Mouse (Mus musculus): ENCODE measurements around the gene Rnh1. TPM values are rescaled to one million over a fixed set of nuclear protein-coding genes. Genes with fewer than 3 reads are reported as not detected.

Rnh1 gene
- polyA plus RNA-seq, 1 experiment: 48.5 TPM

DNA sequence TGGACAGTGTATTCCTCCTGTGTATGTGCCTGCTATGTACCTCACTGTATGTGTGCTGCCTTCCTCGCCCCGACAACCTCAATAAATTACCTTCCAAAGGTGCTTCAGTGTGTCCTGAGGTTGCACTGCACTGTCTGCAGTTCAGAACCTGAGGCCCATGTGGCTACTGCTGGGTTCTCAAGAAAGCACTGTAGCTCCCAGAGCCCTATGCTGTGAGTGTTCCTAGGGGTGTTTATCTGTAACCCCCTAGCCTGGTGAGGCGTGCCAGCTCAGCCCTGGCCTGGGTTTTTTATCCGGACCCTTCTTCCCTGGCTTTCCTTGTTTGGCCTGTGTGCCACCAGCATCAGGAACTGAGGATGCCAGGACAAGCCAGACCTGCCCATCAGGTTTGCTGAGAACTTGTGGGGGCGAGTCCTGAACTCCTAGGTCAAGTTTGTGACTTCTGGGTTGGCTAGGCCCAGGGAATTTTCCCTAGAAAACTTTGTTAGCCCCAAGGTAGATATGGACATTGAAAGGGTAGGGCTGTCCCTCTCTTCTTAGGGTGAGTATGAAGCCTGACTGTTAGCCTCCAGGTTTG, 46.0 kb upstream of the Rnh1 start:
- TF ChIP-seq EP300 (IDR thresholded peaks at IDR 0.05; ENCODE audit: insufficient read depth, low read depth, low read length): no peak
- no peak for TF ChIP-seq CTCF (IDR thresholded peaks at IDR 0.05; ENCODE audit: low read depth, low read length)
- no peak for TF ChIP-seq POLR2A (IDR thresholded peaks at IDR 0.05; ENCODE audit: insufficient read depth, low read length)
- Histone ChIP-seq H3K27ac (ENCODE audit: insufficient read depth, low read length) (peak overlapping the region; percentile 43; the same call in 1 of the 2 replicates), H3K4me3 (ENCODE audit: low read depth, low read length) (no peak overlapping the region), H3K9me3 (replicated peaks; ENCODE audit: control insufficient read depth, insufficient read depth, low read length, poor library complexity, severe bottlenecking) (no peaks in the 10 kb centered on the region), H3K9ac (ENCODE audit: low read depth, poor library complexity, severe bottlenecking) (no peak overlapping the region), H3K36me3 (ENCODE audit: control insufficient read depth, insufficient read depth, low read length, poor library complexity, severe bottlenecking) (0 out of 2 replicates have a peak, but pooled peaks cover 5% of the 10 kb centered on the region), H3K4me1 (ENCODE audit: control insufficient read depth, insufficient read depth, low read length) (peaks cover 6% of the 10 kb centered on the region), H3K27me3 (ENCODE audit: control insufficient read depth, insufficient read depth, low read length, poor library complexity, severe bottlenecking) (no peaks in the 10 kb centered on the region)

DNA sequence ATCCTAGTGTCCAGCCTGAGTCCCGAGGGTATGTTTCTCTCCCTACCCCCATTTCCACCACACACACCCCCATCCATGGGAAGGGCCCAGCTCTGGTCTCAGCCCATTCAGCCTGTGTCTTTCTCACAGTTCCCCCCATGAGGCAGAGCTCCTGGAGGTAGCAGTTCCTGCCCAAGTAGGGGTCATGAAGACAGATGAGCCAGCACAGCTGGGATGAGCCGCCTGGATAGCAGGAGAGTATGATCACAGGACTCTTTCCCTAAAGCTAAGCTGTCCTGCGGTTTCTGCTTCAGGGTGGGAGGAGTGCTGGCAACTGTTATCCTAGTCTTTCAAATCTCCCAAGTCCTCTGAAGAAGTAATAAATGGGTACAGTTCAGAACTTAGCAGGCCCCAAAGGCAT, 45.5 kb upstream of the Rnh1 start:
- no peak overlapping the region for H3K9ac ChIP-seq (ENCODE audit: low read depth, poor library complexity, severe bottlenecking)
- H3K4me1 ChIP-seq (ENCODE audit: control insufficient read depth, insufficient read depth, low read length): peaks cover 8% of the 10 kb centered on the region

DNA sequence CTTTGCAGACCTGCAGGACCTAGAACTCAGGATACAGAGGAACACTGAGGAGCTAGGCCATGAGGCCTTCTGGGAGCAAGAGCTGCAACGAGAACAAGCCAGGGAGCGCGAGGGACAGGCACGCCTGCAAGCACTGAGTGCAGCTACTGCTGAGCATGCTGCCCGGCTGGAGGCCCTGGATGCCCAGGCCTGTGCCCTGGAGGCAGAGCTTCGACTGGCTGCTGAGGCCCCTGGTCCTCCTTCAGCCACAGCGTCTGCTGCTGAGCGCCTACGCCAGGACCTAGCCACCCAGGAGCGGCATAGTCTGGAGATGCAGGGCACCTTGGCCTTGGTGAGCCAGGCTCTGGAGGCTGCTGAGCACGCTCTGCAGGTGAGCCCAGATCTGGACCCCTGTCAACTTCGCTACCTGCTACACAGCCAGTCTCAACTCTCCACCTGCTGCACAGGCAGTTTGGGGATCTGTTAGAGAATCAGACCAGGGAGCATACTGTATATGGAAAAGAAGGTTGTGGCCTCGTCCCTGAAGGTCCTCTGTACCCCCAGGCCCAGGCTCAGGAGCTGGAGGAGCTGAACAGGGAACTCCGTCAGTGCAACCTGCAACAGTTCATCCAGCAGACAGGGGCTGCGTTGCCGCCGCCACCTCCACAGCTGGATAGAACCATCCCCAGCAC, 44.8 kb upstream of the Rnh1 start:
- Histone ChIP-seq H3K4me3 (ENCODE audit: low read depth, low read length) (no peak overlapping the region), H3K27ac (ENCODE audit: insufficient read depth, low read length) (no peak overlapping the region), H3K36me3 (ENCODE audit: control insufficient read depth, insufficient read depth, low read length, poor library complexity, severe bottlenecking) (0 out of 2 replicates have a peak, but pooled peaks cover 5% of the 10 kb centered on the region), H3K4me1 (ENCODE audit: control insufficient read depth, insufficient read depth, low read length) (peaks cover 10% of the 10 kb centered on the region), H3K27me3 (ENCODE audit: control insufficient read depth, insufficient read depth, low read length, poor library complexity, severe bottlenecking) (no peaks in the 10 kb centered on the region), H3K9ac (ENCODE audit: low read depth, poor library complexity, severe bottlenecking) (no peak overlapping the region), H3K9me3 (replicated peaks; ENCODE audit: control insufficient read depth, insufficient read depth, low read length, poor library complexity, severe bottlenecking) (no peaks in the 10 kb centered on the region)
- no peak for TF ChIP-seq CTCF (IDR thresholded peaks at IDR 0.05; ENCODE audit: low read depth, low read length)
- TF ChIP-seq EP300 (IDR thresholded peaks at IDR 0.05; ENCODE audit: insufficient read depth, low read depth, low read length): no peak
- no peak for TF ChIP-seq POLR2A (IDR thresholded peaks at IDR 0.05; ENCODE audit: insufficient read depth, low read length)

More for the DNA sequence above, 45.5 kb upstream of the Rnh1 start:
- Histone ChIP-seq H3K27ac (ENCODE audit: insufficient read depth, low read length) (no peak overlapping the region), H3K27me3 (ENCODE audit: control insufficient read depth, insufficient read depth, low read length, poor library complexity, severe bottlenecking) (no peaks in the 10 kb centered on the region), H3K36me3 (ENCODE audit: control insufficient read depth, insufficient read depth, low read length, poor library complexity, severe bottlenecking) (0 out of 2 replicates have a peak, but pooled peaks cover 5% of the 10 kb centered on the region), H3K4me3 (ENCODE audit: low read depth, low read length) (no peak overlapping the region), H3K9me3 (replicated peaks; ENCODE audit: control insufficient read depth, insufficient read depth, low read length, poor library complexity, severe bottlenecking) (no peaks in the 10 kb centered on the region)
- no peak for TF ChIP-seq EP300 (IDR thresholded peaks at IDR 0.05; ENCODE audit: insufficient read depth, low read depth, low read length)
- no peak for TF ChIP-seq CTCF (IDR thresholded peaks at IDR 0.05; ENCODE audit: low read depth, low read length)
- TF ChIP-seq POLR2A (IDR thresholded peaks at IDR 0.05; ENCODE audit: insufficient read depth, low read length): no peak

DNA sequence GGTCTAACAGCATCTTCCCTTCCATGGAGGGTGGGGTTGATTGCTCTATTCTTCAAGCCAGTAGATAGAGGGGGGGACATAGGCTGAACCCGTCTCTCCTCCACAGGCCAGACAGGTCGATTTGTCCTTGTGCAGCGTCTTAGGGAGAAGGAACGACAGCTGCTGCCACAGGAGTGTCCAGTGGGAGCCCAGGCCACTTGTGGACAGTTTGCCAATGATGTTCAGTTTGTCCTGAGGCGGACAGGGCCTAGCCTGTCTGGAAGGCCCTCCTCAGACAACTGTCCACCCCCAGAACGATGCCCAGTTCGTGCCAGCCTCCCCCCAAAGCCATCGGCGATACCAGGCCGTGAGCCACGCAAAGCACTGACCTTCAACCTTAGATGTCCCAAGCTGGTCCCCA, 44.2 kb upstream of the Rnh1 start:
- 0 out of 2 replicates have a peak overlapping the region, but pooled peaks have one; percentile 50 for H3K9ac ChIP-seq (ENCODE audit: low read depth, poor library complexity, severe bottlenecking)
- H3K9me3 ChIP-seq (replicated peaks; ENCODE audit: control insufficient read depth, insufficient read depth, low read length, poor library complexity, severe bottlenecking): no peaks in the 10 kb centered on the region
- H3K4me3 ChIP-seq (ENCODE audit: low read depth, low read length): peak overlapping the region; percentile 90
- TF ChIP-seq POLR2A (IDR thresholded peaks at IDR 0.05; ENCODE audit: insufficient read depth, low read length) (no peak), EP300 (IDR thresholded peaks at IDR 0.05; ENCODE audit: insufficient read depth, low read depth, low read length) (no peak), CTCF (IDR thresholded peaks at IDR 0.05; ENCODE audit: low read depth, low read length) (no peak)
- H3K27me3 ChIP-seq (ENCODE audit: control insufficient read depth, insufficient read depth, low read length, poor library complexity, severe bottlenecking): no peaks in the 10 kb centered on the region
- no peak overlapping the region for H3K27ac ChIP-seq (ENCODE audit: insufficient read depth, low read length)
- H3K36me3 ChIP-seq (ENCODE audit: control insufficient read depth, insufficient read depth, low read length, poor library complexity, severe bottlenecking): 0 out of 2 replicates have a peak, but pooled peaks cover 5% of the 10 kb centered on the region
- peaks cover 10% of the 10 kb centered on the region for H3K4me1 ChIP-seq (ENCODE audit: control insufficient read depth, insufficient read depth, low read length)

DNA sequence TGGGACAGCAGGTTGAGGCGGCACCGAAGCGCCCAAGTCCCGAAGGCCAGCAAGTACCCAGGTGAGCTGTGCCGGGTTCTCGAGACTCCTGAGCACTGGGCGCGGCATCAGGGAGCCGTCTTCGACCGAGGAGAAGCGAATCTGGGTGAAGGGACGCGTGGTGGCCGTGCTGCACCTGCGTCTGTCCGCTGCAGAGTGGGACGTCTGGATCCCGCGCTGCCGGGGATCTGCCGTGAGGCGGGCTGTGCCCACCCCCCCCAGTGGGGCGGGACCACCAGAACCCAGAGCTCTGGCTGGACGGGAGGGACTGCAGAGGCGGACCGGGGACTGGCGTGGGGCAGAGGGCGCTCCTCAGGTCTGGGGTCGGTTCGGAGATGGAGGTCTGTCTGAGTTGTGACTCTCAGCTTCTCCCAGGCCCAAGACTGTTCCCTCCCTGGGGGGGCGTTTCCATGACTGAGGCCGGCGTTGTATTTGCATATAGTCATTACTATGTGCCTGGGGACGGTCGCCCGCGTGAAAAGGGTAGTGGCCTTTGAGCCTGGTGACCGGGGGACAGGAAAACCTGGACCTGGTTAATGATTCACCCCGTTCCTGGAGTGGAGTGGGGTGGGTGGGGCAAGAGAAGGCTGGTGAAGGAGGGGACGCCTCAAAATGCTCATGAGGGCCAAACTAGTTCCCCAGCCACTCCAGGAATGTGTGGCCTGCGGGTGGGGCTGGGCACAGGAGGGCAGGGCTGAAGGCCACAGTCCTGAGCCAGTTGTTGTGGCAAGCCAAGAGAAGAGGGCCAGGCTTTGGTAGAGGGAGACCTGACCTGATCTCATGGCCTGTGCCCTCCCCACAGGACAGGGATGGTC, 43.5 kb upstream of the Rnh1 start:
- peak; percentile 22 for TF ChIP-seq POLR2A (IDR thresholded peaks at IDR 0.05; ENCODE audit: insufficient read depth, low read length)
- no peak for TF ChIP-seq CTCF (IDR thresholded peaks at IDR 0.05; ENCODE audit: low read depth, low read length)
- TF ChIP-seq EP300 (IDR thresholded peaks at IDR 0.05; ENCODE audit: insufficient read depth, low read depth, low read length): no peak
- Histone ChIP-seq H3K27me3 (ENCODE audit: control insufficient read depth, insufficient read depth, low read length, poor library complexity, severe bottlenecking) (no peaks in the 10 kb centered on the region), H3K4me3 (ENCODE audit: low read depth, low read length) (peak overlapping the region; percentile 90), H3K27ac (ENCODE audit: insufficient read depth, low read length) (peak overlapping the region; percentile 37; the same call in 1 of the 2 replicates), H3K9ac (ENCODE audit: low read depth, poor library complexity, severe bottlenecking) (peak overlapping the region; percentile 50), H3K36me3 (ENCODE audit: control insufficient read depth, insufficient read depth, low read length, poor library complexity, severe bottlenecking) (0 out of 2 replicates have a peak, but pooled peaks cover 5% of the 10 kb centered on the region), H3K4me1 (ENCODE audit: control insufficient read depth, insufficient read depth, low read length) (peaks cover 10% of the 10 kb centered on the region), H3K9me3 (replicated peaks; ENCODE audit: control insufficient read depth, insufficient read depth, low read length, poor library complexity, severe bottlenecking) (no peaks in the 10 kb centered on the region)
